Mouse (Mus musculus) stomach, embryonic 16.5 days (tissue): Measurements from ENCODE around the gene Trnp1. TPM values are rescaled to one million over a fixed set of nuclear protein-coding genes. Genes with fewer than 3 reads are reported as not detected.
"Not testable (repeated sequence)": the region's sequence is repeated elsewhere in the genome, so short reads cannot be mapped to it uniquely, and the experiment has no call there.

Experiments used
- ATAC-seq: fragments of 200-750 bp; cut with Nextera tagmentation; 2 replicates; pipeline ENCODE4 v1.8.0; 2017; ENCODE audit warnings: moderate number of reproducible peaks, moderate TSS enrichment; ENCODE audit not compliant: insufficient read depth, low FRiP score
- H3K27ac ChIP-seq: fragments of 300-500 bp; sonication (generic); 2 replicates; pipeline ENCODE4 v1.5.1; 2014; ENCODE audit warnings: low read length
- H3K27me3 ChIP-seq: fragments of 300-500 bp; sonication (generic); 2 replicates; pipeline ENCODE4 v1.6.1; 2014; ENCODE audit warnings: low read length, control low read depth, mixed read lengths; ENCODE audit not compliant: control insufficient read depth, insufficient read depth
- H3K36me3 ChIP-seq: fragments of 300-500 bp; sonication (generic); 2 replicates; pipeline ENCODE4 v1.6.1; 2014; ENCODE audit warnings: low read length; ENCODE audit not compliant: control insufficient read depth, insufficient read depth
- H3K4me1 ChIP-seq: fragments of 300-500 bp; sonication (generic); 2 replicates; pipeline ENCODE4 v1.6.1; 2014; ENCODE audit warnings: low read length, control low read depth, mixed read lengths; ENCODE audit not compliant: control insufficient read depth, insufficient read depth
- H3K4me2 ChIP-seq: fragments of 300-500 bp; sonication (generic); 2 replicates; pipeline ENCODE4 v1.6.1; 2014; ENCODE audit warnings: low read depth, low read length, mixed read lengths
- H3K4me3 ChIP-seq: fragments of 300-500 bp; sonication (generic); replicated peaks from 2 replicates; pipeline ENCODE4 v1.5.1; 2014; ENCODE audit warnings: mild to moderate bottlenecking, low read length
- H3K9ac ChIP-seq: fragments of 300-500 bp; sonication (generic); 2 replicates; pipeline ENCODE4 v1.6.1; 2014; ENCODE audit warnings: low read length
- H3K9me3 ChIP-seq: fragments of 300-500 bp; sonication (generic); replicated peaks from 2 replicates; pipeline ENCODE4 v1.6.1; 2016; ENCODE audit warnings: low read length, control low read depth; ENCODE audit not compliant: control insufficient read depth
- WGBS: fragments of 180-500 bp; shearing (Covaris S2); extraction: QIAGEN DNeasy Blood & Tissue Kit; methylation state at CpG from one replicate; pipeline ENCODE4 v1.1.7; 2014; 5-methylcytosine and 5-hydroxymethylcytosine counted together
- polyA plus RNA-seq: library from polyadenylated mRNA; unstranded; fragments of >200 nt; fragmentation: Nextera tagmentation; extraction: Ambion mirVana; gene quantifications from 2 replicates; pipeline ENCODE4 v1.2.1, GENCODE M21; 2015

Trnp1 gene
- polyA plus RNA-seq, 1 experiment from 2014 or later = 0.75 TPM

DNA sequence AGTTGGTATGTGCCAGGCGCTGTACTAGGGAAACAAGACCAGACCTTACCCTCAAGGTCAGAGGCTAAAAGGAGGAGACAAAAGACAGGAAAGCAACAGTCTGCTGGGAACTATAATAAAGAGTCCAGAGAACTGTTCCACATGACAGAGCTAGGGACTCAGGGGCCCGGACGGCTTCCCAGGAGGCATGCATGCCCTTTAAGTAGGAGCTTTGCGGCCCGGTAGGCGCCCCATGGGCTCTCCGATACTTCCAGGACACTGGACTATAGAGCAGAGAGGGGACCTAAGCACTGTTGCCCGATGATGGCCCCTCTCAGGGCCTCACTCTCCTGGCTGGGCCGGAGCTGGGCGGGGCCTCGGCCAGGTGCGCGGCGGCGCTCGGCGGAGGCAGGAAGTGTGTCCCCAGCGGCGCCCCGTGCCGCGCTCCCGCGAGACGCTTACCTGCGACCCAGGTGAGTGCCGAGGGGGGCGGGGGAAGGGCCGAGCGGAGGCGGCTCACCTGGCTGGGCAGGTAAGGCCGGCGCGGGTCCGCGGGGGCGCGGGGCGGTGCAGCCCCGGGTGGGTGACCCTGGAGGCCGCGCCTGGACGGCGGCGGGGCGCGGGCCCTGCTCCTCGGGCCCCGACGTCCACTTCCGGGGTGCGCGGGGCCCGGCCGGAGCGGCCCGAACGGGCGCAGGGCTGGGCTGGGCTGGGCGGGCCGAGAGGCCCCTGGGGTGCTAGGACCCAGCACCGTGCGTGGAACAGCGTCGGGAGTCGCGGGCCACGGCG is 20.4 kb upstream of the Trnp1 start, which contains the start of gene Kdf1:
Gene Kdf1 (plus strand): TSS at position 363 of the 768 bp plus-strand sequence.
- peak; percentile 94 for ATAC-seq
- Histone ChIP-seq H3K4me2 (peak within 1 kb of the TSS; percentile 44), H3K4me3 (peak within 1 kb of the TSS; percentile 60), H3K27ac (peak within 1 kb of the TSS; percentile 48), H3K9me3 (no peaks in the 10 kb centered on the region), H3K36me3 (no peaks in the 10 kb centered on the region), H3K27me3 (peaks cover 24% of the 10 kb centered on the region), H3K4me1 (peaks cover 8% of the 10 kb centered on the region), H3K9ac (peak within 1 kb of the TSS; percentile 84)
- 4% methylated on average over 65 of the region's 69 CpGs for WGBS

DNA sequence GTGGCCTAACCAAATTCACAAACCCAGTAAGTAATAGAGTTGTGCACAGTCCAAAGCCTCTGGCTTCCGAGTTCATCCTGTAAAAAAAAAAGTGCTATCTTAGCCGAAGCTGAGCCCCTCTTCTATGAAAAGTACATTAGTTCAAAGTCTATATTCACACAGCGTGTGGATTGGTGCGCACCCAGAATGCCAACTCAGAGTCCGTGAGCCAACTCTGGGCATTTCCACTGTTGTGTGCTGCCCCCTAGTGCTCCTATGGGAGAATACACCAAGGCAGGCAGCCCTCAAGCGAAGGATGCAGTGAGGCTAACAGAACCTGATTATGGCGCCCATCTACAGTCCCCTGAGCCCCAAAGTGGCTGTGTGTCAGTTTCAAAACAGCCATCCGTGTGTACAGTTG is 14.6 kb upstream of the Trnp1 start:
- no peak overlapping the region for H3K27ac ChIP-seq
- no peaks in the 10 kb centered on the region for H3K27me3 ChIP-seq
- H3K9me3 ChIP-seq = no peaks in the 10 kb centered on the region
- H3K4me3 ChIP-seq = no peak overlapping the region
- H3K4me1 ChIP-seq = no peaks in the 10 kb centered on the region
- peak; percentile 58; the same call in 1 of the 2 replicates for ATAC-seq
- H3K4me2 ChIP-seq = no peak overlapping the region
- WGBS = 13% methylated on average over 8 of the region's 8 CpGs
- H3K36me3 ChIP-seq = no peaks in the 10 kb centered on the region
- H3K9ac ChIP-seq = no peak overlapping the region

DNA sequence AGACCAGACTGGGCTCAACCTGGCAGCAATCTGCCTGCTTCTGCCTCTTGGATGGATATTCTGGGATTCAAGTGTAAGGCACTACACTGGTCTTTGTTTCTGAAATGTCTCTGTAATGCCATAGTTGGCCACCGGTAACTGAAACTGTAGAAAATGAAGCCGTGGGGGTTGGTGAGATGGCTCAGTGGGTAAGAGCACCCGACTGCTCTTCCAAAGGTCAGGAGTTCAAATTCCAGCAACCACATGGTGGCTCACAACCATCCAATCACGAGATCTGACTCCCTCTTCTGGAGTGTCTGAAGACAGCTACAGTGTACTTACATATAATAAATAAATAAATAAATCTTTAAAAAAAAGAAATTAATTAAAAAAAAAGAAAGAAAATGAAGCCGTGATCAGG is 14.2 kb upstream of the Trnp1 start:
- not testable (repeated sequence) for H3K36me3 ChIP-seq, H3K27me3 ChIP-seq, H3K9me3 ChIP-seq, H3K4me2 ChIP-seq, H3K9ac ChIP-seq, H3K27ac ChIP-seq, H3K4me1 ChIP-seq, ATAC-seq, H3K4me3 ChIP-seq
- 54% methylated on average over 4 of the region's 5 CpGs for WGBS

DNA sequence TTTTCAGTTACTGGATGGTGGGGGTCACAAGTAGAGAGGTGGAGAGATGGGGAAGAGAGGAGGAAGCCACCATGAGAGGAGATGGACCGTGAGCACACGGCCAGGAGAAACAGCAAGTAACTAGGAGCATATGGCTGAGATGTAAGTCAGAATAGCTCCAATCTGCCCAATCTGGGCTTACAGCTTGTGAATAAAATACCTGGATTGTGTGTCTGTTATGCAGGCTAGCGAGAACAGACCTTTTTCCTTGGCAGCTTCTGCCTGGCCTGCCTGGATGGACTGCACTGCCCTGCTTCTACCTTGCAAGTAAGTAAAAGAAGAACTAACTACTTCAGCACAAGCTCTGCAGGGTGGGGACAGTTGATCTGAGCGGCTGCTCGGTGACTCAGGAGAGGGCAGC is 12.7 kb upstream of the Trnp1 start:
- no peak overlapping the region for H3K27ac ChIP-seq
- H3K4me1 ChIP-seq = no peaks in the 10 kb centered on the region
- no peaks in the 10 kb centered on the region for H3K27me3 ChIP-seq
- H3K4me3 ChIP-seq = no peak overlapping the region
- H3K9ac ChIP-seq = no peak overlapping the region
- H3K4me2 ChIP-seq = no peak overlapping the region
- no peak for ATAC-seq
- WGBS = 76% methylated on average over 5 of the region's 5 CpGs
- no peaks in the 10 kb centered on the region for H3K9me3 ChIP-seq
- H3K36me3 ChIP-seq = no peaks in the 10 kb centered on the region

DNA sequence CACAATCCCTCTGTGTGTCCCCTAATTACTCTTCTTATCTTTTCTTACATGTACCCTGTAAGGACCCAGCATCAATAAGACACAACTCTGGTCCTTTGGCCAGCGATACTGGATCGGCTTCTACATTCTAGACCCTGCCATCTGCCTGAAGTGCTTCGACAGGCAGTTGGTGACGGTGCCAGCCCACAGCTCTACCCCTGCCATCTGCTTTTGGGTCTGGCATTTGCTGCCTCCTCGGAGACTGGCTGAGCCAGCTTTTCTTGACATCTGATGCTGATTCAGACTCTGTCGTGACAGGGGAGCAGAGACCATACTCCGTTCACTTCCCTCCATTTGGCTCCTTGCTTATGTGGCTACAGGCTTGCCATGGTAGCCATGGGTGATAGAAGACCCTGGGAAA is 10.6 kb upstream of the Trnp1 start:
- Histone ChIP-seq H3K27me3 (no peaks in the 10 kb centered on the region), H3K9me3 (no peaks in the 10 kb centered on the region), H3K9ac (no peak overlapping the region), H3K27ac (no peak overlapping the region), H3K4me2 (no peak overlapping the region), H3K4me3 (no peak overlapping the region), H3K4me1 (no peaks in the 10 kb centered on the region), H3K36me3 (no peaks in the 10 kb centered on the region)
- no peak for ATAC-seq
- 86% methylated on average over 7 of the region's 7 CpGs for WGBS

DNA sequence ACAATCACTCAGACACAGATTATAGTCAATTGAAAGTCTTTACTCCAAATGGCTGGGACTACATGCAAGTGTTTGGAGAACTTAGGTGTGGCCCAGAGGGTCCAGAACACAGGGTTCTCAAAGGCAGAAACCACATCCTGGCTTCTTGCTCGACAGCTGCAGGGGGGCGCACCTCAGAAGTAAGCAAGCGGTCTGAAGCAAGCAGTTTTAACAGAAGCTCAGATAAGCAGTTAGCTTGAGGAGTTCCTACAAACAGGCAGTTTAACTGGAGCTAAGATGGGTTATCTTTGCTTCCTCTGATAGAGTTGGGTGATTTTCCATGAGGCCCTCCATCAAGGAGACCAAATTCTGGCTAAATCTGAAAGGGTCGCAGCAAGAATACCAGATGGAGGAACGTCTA is 8.2 kb upstream of the Trnp1 start:
- Histone ChIP-seq H3K36me3 (no peaks in the 10 kb centered on the region), H3K4me2 (no peak overlapping the region), H3K9me3 (no peaks in the 10 kb centered on the region), H3K27ac (no peak overlapping the region), H3K4me1 (no peaks in the 10 kb centered on the region), H3K9ac (no peak overlapping the region), H3K4me3 (no peak overlapping the region), H3K27me3 (peaks cover 2% of the 10 kb centered on the region; the same call in 1 of the 2 replicates)
- WGBS = 53% methylated on average over 5 of the region's 5 CpGs
- ATAC-seq = no peak

DNA sequence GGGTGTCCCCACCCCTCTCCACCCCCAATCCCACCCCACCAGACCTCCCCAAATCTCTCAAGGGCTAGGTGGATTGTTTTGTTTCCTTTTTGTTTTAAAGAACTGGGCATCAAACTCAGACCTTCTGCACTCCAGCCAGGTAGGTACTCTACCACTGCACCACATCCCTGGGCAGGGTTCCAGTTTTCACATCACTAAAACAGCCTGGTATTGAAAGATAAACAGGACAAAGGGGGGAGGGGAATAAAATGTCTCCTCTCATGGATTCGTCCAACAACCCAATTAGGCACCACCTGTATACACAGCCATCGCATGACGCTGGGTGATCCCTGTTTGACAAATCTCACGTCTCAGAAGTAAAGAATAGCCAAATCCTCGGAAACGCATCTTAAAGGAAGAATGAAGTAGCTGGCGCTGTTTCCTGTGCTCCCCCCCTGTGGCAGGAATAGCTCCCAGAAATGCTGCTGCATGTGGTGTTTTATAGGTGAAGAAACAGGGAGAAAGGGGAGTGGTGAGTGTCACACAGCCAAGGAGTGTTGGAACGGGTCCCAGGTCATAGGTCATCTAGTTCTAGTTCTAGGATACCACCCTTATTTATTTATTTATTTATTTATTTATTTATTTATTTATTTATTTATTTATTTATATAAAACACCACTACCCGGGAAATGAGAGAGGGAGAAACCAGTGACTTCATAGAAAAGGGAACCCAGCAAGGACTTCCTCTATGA is 6.6 kb upstream of the Trnp1 start:
- WGBS = 59% methylated on average over 9 of the region's 9 CpGs
- no peaks in the 10 kb centered on the region for H3K4me1 ChIP-seq
- H3K9ac ChIP-seq = no peak overlapping the region
- ATAC-seq = no peak
- H3K27ac ChIP-seq = no peak overlapping the region
- no peak overlapping the region for H3K4me2 ChIP-seq
- no peaks in the 10 kb centered on the region for H3K9me3 ChIP-seq
- peaks cover 11% of the 10 kb centered on the region for H3K27me3 ChIP-seq
- H3K36me3 ChIP-seq = no peaks in the 10 kb centered on the region
- H3K4me3 ChIP-seq = no peak overlapping the region

DNA sequence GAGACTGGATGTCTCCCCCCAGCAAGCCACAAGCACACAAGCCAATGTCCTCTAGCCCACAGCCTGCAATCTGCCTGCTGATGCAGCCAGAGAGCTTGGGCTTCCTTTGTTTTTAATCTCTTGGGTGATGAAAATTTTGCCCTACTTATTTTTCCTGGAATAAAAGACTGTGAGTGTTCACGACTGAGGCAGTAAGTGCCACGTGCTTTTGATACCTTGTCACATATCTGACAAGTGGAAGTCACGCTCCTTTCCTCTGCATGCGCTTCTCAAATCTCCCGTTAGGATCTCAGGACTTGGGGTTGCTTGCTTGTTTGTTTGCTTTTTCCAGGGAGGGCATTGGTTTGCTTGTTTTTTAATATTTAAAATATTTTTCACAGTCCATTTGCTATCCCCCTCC is 6.0 kb upstream of the Trnp1 start:
- Histone ChIP-seq H3K4me3 (no peak overlapping the region), H3K9ac (no peak overlapping the region), H3K27me3 (peaks cover 15% of the 10 kb centered on the region), H3K4me2 (no peak overlapping the region), H3K27ac (no peak overlapping the region), H3K4me1 (no peaks in the 10 kb centered on the region), H3K9me3 (no peaks in the 10 kb centered on the region), H3K36me3 (no peaks in the 10 kb centered on the region)
- 45% methylated on average over 5 of the region's 5 CpGs for WGBS
- ATAC-seq = no peak

DNA sequence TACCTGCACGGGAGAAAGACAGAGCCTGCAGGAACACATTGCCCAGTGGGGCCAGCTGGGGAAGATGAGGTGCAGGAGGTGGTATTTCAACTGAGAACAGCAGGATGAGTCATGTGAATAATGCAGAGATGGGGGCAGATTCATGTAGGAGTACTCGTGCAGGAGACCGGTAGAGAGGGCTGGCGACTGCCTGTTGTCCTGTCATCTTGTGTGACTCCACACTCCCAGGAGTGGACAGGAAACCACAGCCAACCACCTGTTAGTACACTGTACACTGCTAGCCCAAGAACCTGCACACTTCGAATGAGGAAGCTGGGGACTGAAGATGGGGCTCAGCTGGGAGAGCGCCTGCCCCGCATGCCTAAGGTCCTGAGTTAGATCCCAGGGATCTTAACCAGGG is 3.2 kb upstream of the Trnp1 start:
- Histone ChIP-seq H3K4me1 (peaks cover 13% of the 10 kb centered on the region), H3K9me3 (no peaks in the 10 kb centered on the region), H3K27me3 (peaks cover 42% of the 10 kb centered on the region), H3K9ac (no peak overlapping the region), H3K36me3 (no peaks in the 10 kb centered on the region), H3K27ac (no peak overlapping the region), H3K4me3 (no peak overlapping the region), H3K4me2 (no peak overlapping the region)
- ATAC-seq = no peak
- WGBS = 55% methylated on average over 7 of the region's 7 CpGs
